Mouse (Mus musculus) T-helper 2 cell (primary cell): Measurements from ENCODE around the gene E330014E10Rik.
"Not testable (repeated sequence)": the region's sequence is repeated elsewhere in the genome, so short reads cannot be mapped to it uniquely, and the experiment has no call there.

Experiments
- in situ Hi-C: fragments of 300-600 bp; cut with MboI, MseI; formaldehyde crosslinking; loops from one replicate; pipeline ENCODE4 v1.15.1; 2025; ENCODE audit warnings: high pct_unique_total_duplicates

Gene E330014E10Rik

DNA sequence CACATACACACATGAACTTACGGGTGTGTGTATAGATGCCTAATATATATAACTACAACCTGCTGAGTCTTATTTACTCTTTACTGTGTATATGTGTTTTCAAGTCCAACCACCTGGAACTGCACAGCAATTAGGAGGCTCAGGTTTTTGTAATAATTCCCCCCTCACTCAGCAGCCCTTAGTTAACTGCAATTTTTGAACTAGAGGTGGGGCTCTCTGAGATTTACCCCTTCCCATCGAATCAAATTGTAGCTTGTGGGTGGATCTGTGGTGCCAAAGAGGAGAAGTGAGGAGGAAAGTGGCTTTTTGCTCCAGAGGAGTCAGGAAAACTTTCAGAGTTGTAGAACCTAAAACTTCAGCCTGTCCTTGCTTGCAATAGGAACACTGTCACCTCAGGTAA lies at the start of gene E330014E10Rik:
Gene E330014E10Rik, plus strand, starts transcription at position 301 of the 400 bp plus-strand sequence.
- in situ Hi-C loops = not testable (repeated sequence)

DNA sequence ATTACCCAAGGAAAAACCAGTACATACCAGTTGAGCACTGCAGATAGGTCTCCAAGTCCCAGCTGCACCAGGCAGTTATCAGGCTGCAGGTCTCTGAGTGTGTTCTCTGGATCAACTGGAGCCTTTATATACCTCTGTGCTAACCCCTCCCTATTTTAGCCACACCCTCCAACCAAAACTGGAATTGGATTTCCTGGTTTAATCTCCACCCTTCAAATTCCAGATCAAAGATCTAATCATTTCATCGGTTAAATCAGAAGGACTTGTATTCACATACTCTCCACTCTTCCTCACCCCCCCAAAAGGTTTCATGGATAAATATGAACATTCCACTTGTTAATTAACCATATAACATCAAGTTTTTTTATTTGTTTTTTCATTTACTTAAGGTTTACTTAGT lies 39.7 kb upstream of the E330014E10Rik start, which contains the start of gene Gm7978:
Gene Gm7978, minus strand, starts transcription at position 101 of the 400 bp plus-strand sequence.
- in situ Hi-C loops = not testable (repeated sequence)

DNA sequence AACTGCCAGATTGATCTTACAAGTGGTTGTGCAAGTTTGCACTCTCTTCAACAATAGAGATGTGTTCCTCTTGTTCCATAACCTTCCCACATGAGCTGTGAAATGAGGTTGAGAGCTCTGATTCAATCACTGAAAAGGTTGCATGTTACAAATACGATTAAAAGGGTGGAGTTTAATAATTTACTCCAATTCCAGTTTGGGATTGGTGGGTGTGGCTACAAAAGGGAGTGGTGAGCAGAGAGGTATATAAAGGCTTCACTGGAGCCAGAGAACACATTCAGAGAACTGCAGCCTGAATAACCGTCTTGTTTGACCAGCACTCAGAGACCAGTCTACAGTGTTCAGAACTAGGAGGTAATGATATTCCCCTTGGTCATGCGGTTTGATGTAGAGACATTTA lies 34.1 kb upstream of the E330014E10Rik start, which contains the start of gene Gm7982:
Gene Gm7982, plus strand, starts transcription at position 301 of the 400 bp plus-strand sequence.
- in situ Hi-C loops = not testable (repeated sequence)

DNA sequence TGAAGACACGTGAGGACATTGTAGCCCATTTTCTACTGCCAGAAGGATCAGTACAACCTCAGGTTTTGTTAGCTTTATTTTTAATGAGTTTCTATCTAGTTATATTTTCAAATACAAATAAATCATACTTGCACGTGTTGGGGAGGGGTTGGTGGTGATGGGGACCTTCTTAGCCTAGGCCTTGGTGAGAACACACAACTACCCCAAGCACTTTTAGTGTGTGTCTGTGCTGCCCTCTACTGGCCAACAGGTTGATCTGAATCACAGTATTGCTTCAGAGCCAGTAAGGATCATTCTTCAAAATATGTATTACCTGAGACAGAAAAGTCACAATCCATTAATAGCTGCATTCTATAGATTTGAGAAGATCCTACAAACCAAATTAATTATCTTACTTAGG lies 35.1 kb downstream of the E330014E10Rik start:
- in situ Hi-C loops = loop anchor here (10.0 to 25.0 kb wide), 2 partner anchors 1656 to 1949 kb away; no protein-coding TSS in a partner anchor

DNA sequence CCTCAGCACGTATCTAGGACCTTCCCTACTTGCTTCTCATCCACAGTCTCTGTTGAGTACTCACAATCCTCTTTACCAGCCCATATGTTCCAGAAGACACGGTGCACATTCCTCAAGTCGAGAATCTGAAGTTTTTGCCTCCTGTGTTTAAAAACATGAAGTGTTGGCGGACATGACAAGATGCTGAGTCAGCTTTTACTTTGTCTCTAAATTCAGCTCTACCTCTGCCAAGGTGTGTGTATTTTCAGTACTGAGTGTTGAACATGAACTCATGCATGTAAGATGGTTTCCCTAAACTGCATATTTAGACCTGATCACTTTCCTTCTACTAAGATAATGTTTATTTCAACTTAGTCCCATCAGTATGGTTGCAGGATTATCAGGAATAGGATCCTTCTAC lies 60.8 kb downstream of the E330014E10Rik start:
- in situ Hi-C loops = no loop called here

DNA sequence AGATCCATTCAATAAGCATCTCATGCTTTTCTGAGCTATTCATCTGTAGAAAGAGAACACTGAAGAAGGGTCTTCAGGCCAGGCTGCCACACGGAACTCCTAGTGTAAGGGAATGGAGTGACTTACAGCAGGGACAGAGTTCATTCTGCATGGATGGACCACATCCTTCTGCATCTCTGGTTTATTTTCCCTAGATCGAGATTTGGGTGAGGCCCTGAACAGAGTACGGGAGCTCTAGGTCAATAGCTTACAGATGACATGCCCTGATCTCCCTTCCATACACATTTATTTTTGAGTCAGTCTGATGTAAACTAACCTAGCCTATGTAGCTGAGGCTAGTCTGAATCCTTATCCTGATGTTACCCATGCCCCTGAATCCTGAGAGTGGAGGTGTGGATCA lies 78.2 kb downstream of the E330014E10Rik start:
- in situ Hi-C loops = no loop called here
